Mouse (Mus musculus) urinary bladder, adult 18-20 months (tissue): ENCODE measurements around the gene Raph1.
A peak's percentile ranks its signal among the peaks of the same experiment; 100 is the strongest.
"Not testable (repeated sequence)": the region's sequence is repeated elsewhere in the genome, so short reads cannot be mapped to it uniquely, and the experiment has no call there.

Experiments used
- DNase-seq, 2 experiments: peaks; one replicate each; pipeline ENCODE4 v3.0.0; 2022; ENCODE audit warnings: low spot score in 2 of 2, mixed read lengths in 2 of 2

The Raph1 gene

GRCm38 (mm10) chr1:60565270-60565920, 1.5 kb downstream of the Raph1 start:
- DNase-seq: peak in 1 of 2 experiments; percentile 17

- DNase-seq: no peak
These were observed 2.2 kb downstream of the Raph1 start for GRCm38 (mm10) chr1:60564691-60565090.

- DNase-seq: no peak
These were observed 3.9 kb downstream of the Raph1 start for GRCm38 (mm10) chr1:60563021-60563420.

GRCm38 (mm10) chr1:60543681-60544080, 23.2 kb downstream of the Raph1 start:
- no peak for DNase-seq

GRCm38 (mm10) chr1:60539272-60539671, 27.6 kb downstream of the Raph1 start:
- no peak for DNase-seq

GRCm38 (mm10) chr1:60534932-60535331, 32.0 kb downstream of the Raph1 start:
- no peak for DNase-seq

- no peak for DNase-seq
These were observed 36.3 kb downstream of the Raph1 start for GRCm38 (mm10) chr1:60530636-60531035.

GRCm38 (mm10) chr1:60530107-60530506, 36.8 kb downstream of the Raph1 start:
- no peak for DNase-seq

- DNase-seq: no peak
These were observed 56.3 kb downstream of the Raph1 start for GRCm38 (mm10) chr1:60510584-60510983.

GRCm38 (mm10) chr1:60503456-60503855, 63.4 kb downstream of the Raph1 start:
- DNase-seq: no peak

GRCm38 (mm10) chr1:60493421-60493820, 73.5 kb downstream of the Raph1 start:
- no peak for DNase-seq

- DNase-seq: no peak
These were observed 74.5 kb downstream of the Raph1 start for GRCm38 (mm10) chr1:60492404-60492803.

- DNase-seq: no peak
These were observed 76.4 kb downstream of the Raph1 start for GRCm38 (mm10) chr1:60490510-60490909.

GRCm38 (mm10) chr1:60489660-60490059, 77.2 kb downstream of the Raph1 start:
- DNase-seq: no peak

- no peak for DNase-seq
These were observed 78.3 kb downstream of the Raph1 start for GRCm38 (mm10) chr1:60488635-60489034.

GRCm38 (mm10) chr1:60485649-60486048, 81.3 kb downstream of the Raph1 start:
- DNase-seq: no peak

- no peak for DNase-seq
These were observed 84.0 kb downstream of the Raph1 start for GRCm38 (mm10) chr1:60482881-60483280.

GRCm38 (mm10) chr1:60481561-60481960, 85.3 kb downstream of the Raph1 start:
- DNase-seq: no peak

GRCm38 (mm10) chr1:60470541-60470940, 96.4 kb downstream of the Raph1 start:
- no peak for DNase-seq

GRCm38 (mm10) chr1:60469491-60469890, 97.4 kb downstream of the Raph1 start:
- no peak for DNase-seq

- DNase-seq: no peak
These were observed 106.3 kb downstream of the Raph1 start for GRCm38 (mm10) chr1:60460623-60461022.

GRCm38 (mm10) chr1:60449896-60450295, 117.0 kb downstream of the Raph1 start:
- no peak for DNase-seq

GRCm38 (mm10) chr1:60447067-60447466, 119.8 kb downstream of the Raph1 start:
- no peak for DNase-seq

- not testable (repeated sequence) for DNase-seq
These were observed 125.5 kb downstream of the Raph1 start for GRCm38 (mm10) chr1:60441438-60441837.
